Mouse (Mus musculus) testis, adult 2 months (tissue): ENCODE results near the gene Smim8.

ENCODE experiments used
- CTCF ChIP-seq: fragments of 200-500 bp; IDR thresholded peaks from 2 replicates; pipeline ENCODE4 v1.5.1; 2012; ENCODE audit warnings: low read depth, mild to moderate bottlenecking, inconsistent platforms, low read length, moderate library complexity; ENCODE audit not compliant: control insufficient read depth, insufficient read depth, insufficient replicate concordance
- POLR2A ChIP-seq: fragments of 200-500 bp; IDR thresholded peaks from 2 replicates; pipeline ENCODE4 v1.6.1; 2012; ENCODE audit warnings: low read depth, mild to moderate bottlenecking, inconsistent platforms, low read length, moderate library complexity; ENCODE audit not compliant: control insufficient read depth

- TF ChIP-seq POLR2A (no peak), CTCF (no peak; the same call in 1 of the 2 replicates)
Observed at GRCm38 (mm10) chr4:34784865-34785264, 6.6 kb upstream of the Smim8 start.
